Mouse (Mus musculus): ENCODE measurements around the gene Mrps15.

DNA sequence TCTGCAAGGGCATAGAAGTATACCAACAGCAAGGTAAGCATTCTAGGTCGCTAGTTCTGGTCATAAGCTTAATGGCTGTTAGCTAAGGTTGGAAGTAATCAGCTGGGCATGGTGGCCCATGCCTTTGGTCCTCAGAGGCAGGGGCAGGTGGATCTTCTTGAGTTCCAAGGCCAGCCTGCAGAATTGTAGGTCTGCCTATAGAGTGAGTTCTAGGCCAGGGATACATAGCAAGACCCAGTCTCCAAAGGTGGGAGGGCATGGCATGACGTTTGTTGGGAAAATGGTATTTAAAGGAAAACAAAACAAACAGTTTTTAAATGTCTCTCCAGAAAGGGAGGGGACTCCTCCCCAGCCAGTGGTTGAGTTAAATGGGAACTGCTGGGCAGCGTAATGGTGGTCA is 54.0 kb downstream of the Mrps15 start:
- no peak for TF ChIP-seq MAFK (IDR thresholded peaks at IDR 0.05; ENCODE audit: insufficient read depth, low read depth, low read length)
- TF ChIP-seq ZNF384 (IDR thresholded peaks at IDR 0.05; ENCODE audit: low read depth, low read length): no peak
- no peak for TF ChIP-seq HCFC1 (IDR thresholded peaks at IDR 0.05; ENCODE audit: borderline replicate concordance, insufficient read depth, low read length)
- no peak for TF ChIP-seq ZC3H11A (IDR thresholded peaks at IDR 0.05; ENCODE audit: borderline replicate concordance, low read depth, low read length)
- no peak for TF ChIP-seq CHD2 (IDR thresholded peaks at IDR 0.05; ENCODE audit: low read depth, low read length)

Measured in ES-E14 (cell line).